Comparison of ENCODE assay signal across 8 mouse cellular contexts in the genomic region with DNA sequence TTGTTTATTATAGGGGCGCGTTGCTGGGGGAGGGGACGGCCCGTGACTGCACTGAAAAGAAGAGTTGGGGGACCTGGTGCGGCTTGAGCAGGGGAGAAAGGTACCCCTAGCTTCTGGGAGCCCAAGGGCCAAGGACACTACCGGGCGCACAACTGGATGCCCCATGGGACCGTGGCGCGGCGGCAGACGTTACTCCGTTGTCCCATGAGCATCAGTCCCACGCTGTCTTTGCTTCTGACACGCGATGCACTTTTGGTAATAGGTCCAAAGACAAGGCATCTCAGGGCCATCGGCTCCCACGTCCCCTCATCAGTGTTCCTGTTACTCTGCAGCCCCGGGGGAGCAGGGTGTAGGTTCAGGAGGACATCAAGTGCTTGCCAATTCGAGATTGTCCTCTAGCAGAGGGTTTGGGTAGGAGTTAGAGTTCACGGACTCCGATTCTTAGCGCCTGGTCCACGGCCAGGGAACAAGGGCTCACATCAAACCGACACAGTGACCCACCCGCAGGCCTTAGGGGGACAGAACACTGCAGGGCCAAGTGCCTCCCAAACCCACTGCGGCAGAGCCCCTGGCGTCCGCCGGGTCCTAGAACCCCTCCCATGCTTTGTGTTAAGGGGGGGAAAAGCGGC. TPM values are rescaled to one million over a fixed set of nuclear protein-coding genes. Genes with fewer than 3 reads are reported as not detected.
DNase-seq lines count a peak whose midpoint lies in the region; ATAC-seq lines count a peak whose summit lies in the region.

No protein-coding gene starts in this region.

- intact Hi-C loops in heart, postnatal 25 days (cut with DNase I): loop anchor here (1.0 to 5.0 kb wide), 2 partner anchors 22 to 35 kb away; no protein-coding TSS in a partner anchor

- 0 out of 2 replicates have a peak, but pooled peaks cover 5% of the 10 kb centered on the region for H3K36me3 ChIP-seq in forebrain, embryonic 14.5 days (ENCODE audit: control insufficient read depth, insufficient read depth, low read length)
- peaks cover 8% of the 10 kb centered on the region for H3K36me3 ChIP-seq in midbrain, embryonic 10.5 days
- H3K36me3 ChIP-seq in stomach, embryonic 14.5 days (ENCODE audit: control insufficient read depth, insufficient read depth, low read length): no peaks in the 10 kb centered on the region

- under 1% methylated on average over 31 of the region's 31 CpGs for WGBS in forebrain, embryonic 14.5 days
- 0% methylated on average over 31 of the region's 31 CpGs for WGBS in midbrain, embryonic 10.5 days
- under 1% methylated on average over 31 of the region's 31 CpGs for WGBS in stomach, embryonic 14.5 days

- peak; percentile 50 for ATAC-seq in forebrain, embryonic 14.5 days
- ATAC-seq in stomach, embryonic 14.5 days (ENCODE audit: insufficient number of reproducible peaks, insufficient read depth, low FRiP score, low read depth): peak; percentile 9; the same call in 1 of the 2 replicates

- peak overlapping the region; percentile 96 for H3K9ac ChIP-seq in forebrain, embryonic 14.5 days (ENCODE audit: low read length)
- peak overlapping the region; percentile 43 for H3K9ac ChIP-seq in stomach, embryonic 14.5 days (replicated peaks; ENCODE audit: low read depth, low read length)

- H3K4me3 ChIP-seq in forebrain, embryonic 14.5 days (ENCODE audit: low read depth, low read length): peak overlapping the region; percentile 96
- peak overlapping the region; percentile 76 for H3K4me3 ChIP-seq in midbrain, embryonic 10.5 days
- H3K4me3 ChIP-seq in stomach, embryonic 14.5 days (ENCODE audit: low read depth, low read length): peak overlapping the region; percentile 97

- H3K27me3 ChIP-seq in forebrain, embryonic 14.5 days (replicated peaks; ENCODE audit: control insufficient read depth, insufficient read depth, low read length): no peaks in the 10 kb centered on the region
- H3K27me3 ChIP-seq in midbrain, embryonic 10.5 days (ENCODE audit: low read depth, poor library complexity, severe bottlenecking): peaks cover 7% of the 10 kb centered on the region; the same call in 1 of the 2 replicates
- H3K27me3 ChIP-seq in stomach, embryonic 14.5 days (ENCODE audit: control insufficient read depth, insufficient read depth, low read length): no peaks in the 10 kb centered on the region

- peak overlapping the region; percentile 76 for H3K4me2 ChIP-seq in forebrain, embryonic 14.5 days (ENCODE audit: low read length)
- H3K4me2 ChIP-seq in stomach, embryonic 14.5 days (replicated peaks; ENCODE audit: low read depth, low read length): peak overlapping the region; percentile 63

- peak; percentile 53 to 60 for DNase-seq in kidney, adult 8-10 months
- no peak for DNase-seq in kidney, adult 9 months
- peak; percentile 71 to 76 for DNase-seq in cerebellum, adult 18-20 months
- DNase-seq in forebrain, embryonic 14.5 days (ENCODE audit: low spot score): peak; percentile 85
- DNase-seq in heart, postnatal 25 days (ENCODE audit: low spot score): peak; percentile 58
- peak; percentile 76 for DNase-seq in layer of hippocampus, postnatal 36 days
- DNase-seq in midbrain, embryonic 10.5 days (ENCODE audit: low spot score): peak; percentile 80

- H3K4me1 ChIP-seq in forebrain, embryonic 14.5 days (ENCODE audit: control insufficient read depth, insufficient read depth, low read length): peaks cover 25% of the 10 kb centered on the region
- peaks cover 64% of the 10 kb centered on the region for H3K4me1 ChIP-seq in midbrain, embryonic 10.5 days
- peaks cover 22% of the 10 kb centered on the region for H3K4me1 ChIP-seq in stomach, embryonic 14.5 days (ENCODE audit: control insufficient read depth, insufficient read depth, low read length)

- H3K27ac ChIP-seq in forebrain, embryonic 14.5 days (ENCODE audit: low read depth, low read length): peak overlapping the region; percentile 97
- H3K27ac ChIP-seq in midbrain, embryonic 10.5 days (replicated peaks): peak overlapping the region; percentile 95
- peak overlapping the region; percentile 87 for H3K27ac ChIP-seq in stomach, embryonic 14.5 days (ENCODE audit: low read length)

- no peaks in the 10 kb centered on the region for H3K9me3 ChIP-seq in forebrain, embryonic 14.5 days (replicated peaks; ENCODE audit: control insufficient read depth, low read length)
- no peaks in the 10 kb centered on the region for H3K9me3 ChIP-seq in midbrain, embryonic 10.5 days (replicated peaks)
- no peaks in the 10 kb centered on the region for H3K9me3 ChIP-seq in stomach, embryonic 14.5 days (ENCODE audit: control insufficient read depth, low read depth, low read length)

RNA-seq across cellular contexts. Expression of gene Ddit4, which starts 0.6 kb away (rescaled TPM):
- 10.2 and 11.1 TPM in 2 replicates for polyA plus RNA-seq in forebrain, embryonic 14.5 days (2014; fragmentation: Nextera tagmentation; extraction: Ambion mirVana)
- total RNA-seq in heart, postnatal 25 days (2021): 10 to 100 TPM; 41.8 to 77.1 TPM
- 10 to 100 TPM; 89.5 to 96.2 TPM for total RNA-seq in layer of hippocampus, postnatal 36 days (2021)
- polyA plus RNA-seq in midbrain, embryonic 10.5 days (2016; fragmentation: Nextera tagmentation; extraction: Ambion mirVana): 31.8 and 31.9 TPM in 2 replicates
- polyA plus RNA-seq in stomach, embryonic 14.5 days (2014; fragmentation: Nextera tagmentation; extraction: Ambion mirVana): 2.5 and 3.0 TPM in 2 replicates

RNA-seq across cellular contexts. Expression of gene Ascc1, which starts 50.3 kb away (rescaled TPM):
- polyA plus RNA-seq in forebrain, embryonic 14.5 days (2014; fragmentation: Nextera tagmentation; extraction: Ambion mirVana): 45.4 and 50.2 TPM in 2 replicates
- total RNA-seq in heart, postnatal 25 days (2021): 10 to 100 TPM; 20.5 to 23.1 TPM
- 10 to 100 TPM; 14.3 to 18.1 TPM for total RNA-seq in layer of hippocampus, postnatal 36 days (2021)
- 34.4 and 35.5 TPM in 2 replicates for polyA plus RNA-seq in midbrain, embryonic 10.5 days (2016; fragmentation: Nextera tagmentation; extraction: Ambion mirVana)
- 44.0 and 46.6 TPM in 2 replicates for polyA plus RNA-seq in stomach, embryonic 14.5 days (2014; fragmentation: Nextera tagmentation; extraction: Ambion mirVana)

RNA-seq across cellular contexts. Expression of gene Anapc16, which starts 50.7 kb away (rescaled TPM):
- 96.5 and 99.7 TPM in 2 replicates for polyA plus RNA-seq in forebrain, embryonic 14.5 days (2014; fragmentation: Nextera tagmentation; extraction: Ambion mirVana)
- 10 to 100 TPM; 62.1 to 67.4 TPM for total RNA-seq in heart, postnatal 25 days (2021)
- total RNA-seq in layer of hippocampus, postnatal 36 days (2021): 10 to 100 TPM; 69.8 to 71.1 TPM
- polyA plus RNA-seq in midbrain, embryonic 10.5 days (2016; fragmentation: Nextera tagmentation; extraction: Ambion mirVana): 111 and 113 TPM in 2 replicates
- 116 and 118 TPM in 2 replicates for polyA plus RNA-seq in stomach, embryonic 14.5 days (2014; fragmentation: Nextera tagmentation; extraction: Ambion mirVana)
